Comparison of ENCODE assay signal across 18 mouse cellular contexts in the genomic region with DNA sequence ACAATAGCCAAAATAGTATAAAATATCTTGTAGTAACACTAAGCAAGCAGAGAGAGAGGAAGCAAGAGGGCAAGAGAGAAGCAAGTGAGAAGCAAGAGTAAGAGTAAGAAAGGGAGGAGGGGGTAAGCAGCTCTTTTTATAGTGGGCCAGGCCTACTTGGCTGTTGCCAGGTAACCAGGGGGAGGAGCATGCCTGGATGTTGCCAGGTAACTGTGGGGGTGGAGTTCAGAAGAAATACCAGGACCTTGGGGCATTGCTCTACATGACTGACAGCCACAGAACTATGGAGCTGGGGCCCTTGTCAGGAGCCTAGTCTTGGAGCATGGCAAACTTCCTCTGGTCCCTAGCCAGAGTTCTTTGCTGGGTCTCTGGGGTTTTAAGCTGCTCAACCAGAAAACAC.
"Had no signal": no experiment of that assay in that cellular context is flagged by ENCODE, and none has a peak within 500 bp of the region (broad histone marks: within the 10 kb centered on the region; RNA-seq: fewer than 3 reads in every experiment).

No protein-coding gene starts in this region.

- H3K4me3 ChIP-seq: midbrain, embryonic 12.5 days; midbrain, embryonic 15.5 days; myocyte; neural tube, embryonic 13.5 days; neural tube, embryonic 15.5 days had no signal

- H3K4me1 ChIP-seq: midbrain, embryonic 12.5 days; midbrain, embryonic 15.5 days; neural tube, embryonic 13.5 days; neural tube, embryonic 15.5 days had no signal

- H3K36me3 ChIP-seq: midbrain, embryonic 12.5 days; midbrain, embryonic 15.5 days; neural tube, embryonic 13.5 days; neural tube, embryonic 15.5 days had no signal

- H3K27me3 ChIP-seq: midbrain, embryonic 12.5 days; midbrain, embryonic 15.5 days; neural tube, embryonic 13.5 days; neural tube, embryonic 15.5 days had no signal

- H3K9ac ChIP-seq: liver, embryonic 14.5 days; lung, embryonic 14.5 days; midbrain, embryonic 12.5 days; midbrain, embryonic 15.5 days; neural tube, embryonic 13.5 days; neural tube, embryonic 15.5 days had no signal

- DNase-seq: lung, adult 18-20 months; lung, embryonic 14.5 days; lung, postnatal 10 days; lung, postnatal 4 days; retina, postnatal 1 day; right cerebral cortex, adult 18-20 months; right cerebral cortex, postnatal 25 days; right cerebral cortex, postnatal 4 days; spleen, adult 18-20 months; thymus, adult 18-20 months; thymus, postnatal 14 days; thymus, postnatal 4 days had no signal

- ATAC-seq: midbrain, embryonic 15.5 days had no signal

- H3K4me2 ChIP-seq: lung, embryonic 14.5 days; midbrain, embryonic 12.5 days; midbrain, embryonic 15.5 days; neural tube, embryonic 13.5 days; neural tube, embryonic 15.5 days had no signal

- H3K9me3 ChIP-seq: midbrain, embryonic 12.5 days; midbrain, embryonic 15.5 days; neural tube, embryonic 13.5 days; neural tube, embryonic 15.5 days had no signal

- H3K27ac ChIP-seq: liver, embryonic 14.5 days; midbrain, embryonic 12.5 days; midbrain, embryonic 15.5 days; neural tube, embryonic 13.5 days; neural tube, embryonic 15.5 days had no signal
